15 mouse cellular contexts compared by ENCODE assay signal in genomic region chr6:97578210-97578609, GRCm38 (mm10). TPM values are rescaled to one million over a fixed set of nuclear protein-coding genes. Genes with fewer than 3 reads are reported as not detected.
DNase-seq lines count a peak whose midpoint lies in the region; ATAC-seq and TF ChIP-seq lines count a peak whose summit lies in the region.
"Had no signal": no experiment of that assay in that cellular context is flagged by ENCODE, and none has a peak within 500 bp of the region (broad histone marks: within the 10 kb centered on the region; RNA-seq: fewer than 3 reads in every experiment).

No protein-coding gene starts in this region.

- H3K27ac ChIP-seq in forebrain, postnatal 0 days (ENCODE audit: low read depth, low read length): peak overlapping the region; percentile 29; the same call in 1 of the 2 replicates
- H3K27ac ChIP-seq: limb, embryonic 12.5 days; liver, embryonic 15.5 days had no signal

- H3K4me2 ChIP-seq in forebrain, postnatal 0 days (ENCODE audit: low read depth): no peak overlapping the region
- H3K4me2 ChIP-seq: limb, embryonic 12.5 days; liver, embryonic 15.5 days had no signal

- H3K4me1 ChIP-seq in forebrain, postnatal 0 days (ENCODE audit: insufficient read depth): peaks cover 6% of the 10 kb centered on the region
- H3K4me1 ChIP-seq: liver, embryonic 15.5 days; megakaryocyte, embryonic 14.5 days had no signal

- intact Hi-C loops in heart, postnatal 10 days (cut with DNase I): no loop called here

- H3K9me3 ChIP-seq in forebrain, postnatal 0 days (ENCODE audit: low read length): no peaks in the 10 kb centered on the region
- H3K9me3 ChIP-seq: limb, embryonic 12.5 days; liver, embryonic 15.5 days; megakaryocyte, embryonic 14.5 days had no signal

- no peak overlapping the region for H3K9ac ChIP-seq in forebrain, postnatal 0 days
- H3K9ac ChIP-seq: limb, embryonic 12.5 days; liver, embryonic 15.5 days had no signal

- no peak overlapping the region for H3K4me3 ChIP-seq in forebrain, postnatal 0 days (ENCODE audit: low read depth, low read length)
- H3K4me3 ChIP-seq: limb, embryonic 12.5 days; liver, embryonic 15.5 days; megakaryocyte, embryonic 14.5 days had no signal

- peak; percentile 81 for DNase-seq in heart, adult 11 months
- no peak for DNase-seq in heart, postnatal 10 days
- peak; percentile 4 for DNase-seq in right cerebral cortex, adult 18-20 months
- DNase-seq in right cerebral cortex, postnatal 25 days: no peak
- DNase-seq in forebrain, postnatal 0 days: peak; percentile 48
- no peak for DNase-seq in adrenal gland, postnatal 14 days
- DNase-seq in left cerebral cortex, adult 9 months (ENCODE audit: low spot score in 2 of 2): no peak
- DNase-seq: gastrocnemius, postnatal 36 days; kidney, adult 9 months; lung, postnatal 10 days; right cerebral cortex, postnatal 4 days had no signal

- WGBS in forebrain, postnatal 0 days: 46% methylated on average over 7 of the region's 7 CpGs

- no peaks in the 10 kb centered on the region for H3K27me3 ChIP-seq in forebrain, postnatal 0 days (ENCODE audit: insufficient read depth, low read length)
- H3K27me3 ChIP-seq: limb, embryonic 12.5 days; liver, embryonic 15.5 days had no signal

- TF ChIP-seq CTCF in forebrain, postnatal 0 days (IDR thresholded peaks at IDR 0.05; ENCODE audit: low read depth): no peak

- ATAC-seq in forebrain, postnatal 0 days: peak; percentile 59
- ATAC-seq: inflammation-experienced regulatory T-cells, adult 6 months had no signal

- H3K36me3 ChIP-seq in forebrain, postnatal 0 days (ENCODE audit: insufficient read depth): no peaks in the 10 kb centered on the region
- H3K36me3 ChIP-seq: limb, embryonic 12.5 days; liver, embryonic 15.5 days had no signal

RNA-seq across cellular contexts. Expression of gene Frmd4b, which starts 39.1 kb away (rescaled TPM):
- 10 to 100 TPM; 21.6 to 24.3 TPM for total RNA-seq in heart, postnatal 10 days (2021)
- total RNA-seq in forebrain, postnatal 0 days (2014; rRNA removed): 32.0 and 43.7 TPM in 2 replicates
- polyA plus RNA-seq in forebrain, postnatal 0 days (2015; fragmentation: Nextera tagmentation; extraction: Ambion mirVana): 16.3 and 17.0 TPM in 2 replicates
- 21.0 and 21.9 TPM in 2 replicates for total RNA-seq in adrenal gland, postnatal 14 days (2021)

Comparison
In these comparisons a context has a peak if more than half of its experiments do, and no peak if none do; other contexts are left out.
1. DNase-seq: peak in heart, adult 11 months (single experiment), right cerebral cortex, adult 18-20 months (single experiment) and forebrain, postnatal 0 days (single experiment); none in heart, postnatal 10 days (0 of 2), right cerebral cortex, postnatal 25 days (single experiment), adrenal gland, postnatal 14 days (single experiment) and left cerebral cortex, adult 9 months (0 of 2).